Mouse (Mus musculus): ENCODE measurements around the gene Dnajc5.
A peak's percentile ranks its signal among the peaks of the same experiment; 100 is the strongest.

The Dnajc5 gene

DNA sequence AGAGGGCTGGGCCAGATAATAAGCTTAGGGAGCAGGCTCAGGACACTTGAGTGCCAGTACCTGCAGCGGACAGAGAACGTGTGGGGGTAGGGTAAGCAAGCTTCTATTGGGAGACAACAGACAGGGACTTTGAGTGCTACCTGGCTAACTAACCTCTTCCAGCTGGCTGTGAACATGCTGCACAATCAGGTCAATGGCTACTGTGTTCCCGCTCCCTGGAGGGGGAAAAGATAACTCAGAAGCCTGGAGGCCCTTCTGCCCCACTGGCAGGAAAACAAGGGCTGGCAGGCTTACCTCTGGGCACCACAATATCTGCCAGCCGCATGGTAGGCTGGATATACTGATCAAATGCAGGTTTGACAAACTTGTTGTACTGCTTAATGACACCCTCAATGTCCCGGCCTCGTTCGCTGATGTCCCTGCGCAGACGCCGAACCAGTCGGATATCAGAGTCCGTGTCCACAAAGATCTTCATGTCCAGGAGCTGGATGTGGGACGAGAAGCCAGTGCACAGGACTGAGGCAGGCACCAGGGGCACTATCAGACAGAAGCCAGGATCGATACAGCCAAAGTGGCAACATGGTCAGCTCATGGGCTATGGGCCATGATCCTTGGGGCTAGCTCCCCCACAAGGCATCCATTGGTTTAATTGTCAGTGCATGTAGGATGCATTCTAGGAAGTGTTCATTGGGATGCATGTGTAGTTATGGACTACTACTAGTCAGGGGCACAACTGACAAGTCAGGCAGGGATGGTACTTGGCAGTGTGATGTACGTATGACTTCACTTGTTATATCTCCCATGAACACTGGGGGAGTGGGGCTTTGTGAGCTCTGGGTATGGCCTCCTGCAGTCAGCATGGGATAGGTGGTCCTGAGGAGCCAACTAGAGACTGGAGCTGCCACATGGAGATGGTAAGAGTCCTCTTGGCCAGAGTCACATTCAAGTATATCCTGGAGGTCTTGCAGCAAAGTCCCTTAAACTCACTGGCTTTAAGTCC, 52.9 kb downstream of the Dnajc5 start:
- DNase-seq (ENCODE audit: low read depth) = no peak

DNA sequence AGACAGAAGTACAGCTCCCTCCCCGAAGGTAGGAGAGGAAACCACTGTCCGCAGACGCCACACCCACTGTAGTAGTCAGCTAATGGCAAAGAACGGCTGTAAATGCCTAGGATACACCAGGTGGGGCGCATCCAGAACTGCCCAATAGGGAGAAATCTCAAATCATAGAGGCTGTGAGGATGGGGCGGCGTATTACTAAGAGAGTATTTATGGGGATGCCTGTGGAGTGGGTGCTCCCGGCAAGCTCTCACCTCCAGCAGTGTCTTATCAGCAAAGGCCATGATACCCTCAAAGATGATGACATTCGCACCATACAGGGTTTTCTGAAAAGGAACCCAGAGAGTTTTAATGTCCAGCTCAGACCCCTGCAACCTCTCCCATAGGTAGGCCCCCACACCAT, 53.7 kb downstream of the Dnajc5 start:
- no peak for DNase-seq (ENCODE audit: low read depth)

DNA sequence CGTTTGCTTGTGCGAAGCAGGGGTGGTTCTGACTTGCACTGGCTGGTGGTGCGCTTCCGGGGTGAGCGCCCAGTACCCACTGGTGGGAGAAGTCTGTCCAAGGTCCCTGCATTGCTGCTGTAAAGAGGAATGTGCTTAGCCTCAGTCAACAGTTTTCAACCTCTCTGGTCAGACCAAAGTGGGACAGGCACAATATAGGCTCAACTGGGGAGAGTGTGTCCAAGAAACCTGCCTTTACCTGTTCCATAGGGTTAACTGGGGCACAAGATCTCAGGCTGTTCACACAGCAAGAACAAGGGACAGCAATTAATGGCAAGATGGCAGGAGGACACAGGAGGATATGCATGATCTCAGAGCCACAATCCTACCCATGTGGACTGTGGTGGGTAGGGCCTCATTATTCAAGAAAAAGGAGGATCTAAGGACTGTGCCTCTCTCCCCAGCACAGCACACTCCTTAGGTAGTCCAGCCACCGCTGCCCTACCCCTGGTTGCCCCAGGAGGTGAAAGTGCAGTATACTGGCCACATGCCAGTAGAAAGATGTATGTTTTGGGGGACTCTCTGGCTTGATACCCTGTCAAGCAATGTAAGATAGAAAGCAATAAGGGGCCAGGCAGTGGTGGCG, 54.7 kb downstream of the Dnajc5 start:
- no peak for DNase-seq (ENCODE audit: low read depth)

DNA sequence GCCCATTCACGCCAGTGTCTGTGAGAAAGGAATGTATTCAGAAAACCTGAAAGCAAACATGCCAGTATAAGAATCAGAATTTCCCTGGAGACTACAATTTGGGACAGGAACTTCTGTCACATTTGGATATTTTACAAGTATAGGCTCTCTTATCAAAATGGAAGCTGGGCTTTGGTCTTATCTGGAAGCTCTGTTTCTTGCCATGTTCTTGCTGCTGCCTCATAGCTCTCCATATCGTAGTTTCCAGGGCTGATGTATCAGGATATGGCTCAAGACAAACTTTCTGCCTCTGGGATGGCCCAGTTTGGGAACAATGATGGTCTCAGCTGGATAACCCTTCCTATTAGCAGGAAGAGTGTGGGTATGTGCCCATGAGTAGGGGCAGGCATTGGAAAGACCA, 56.3 kb downstream of the Dnajc5 start:
- no peak for DNase-seq (ENCODE audit: low read depth)

DNA sequence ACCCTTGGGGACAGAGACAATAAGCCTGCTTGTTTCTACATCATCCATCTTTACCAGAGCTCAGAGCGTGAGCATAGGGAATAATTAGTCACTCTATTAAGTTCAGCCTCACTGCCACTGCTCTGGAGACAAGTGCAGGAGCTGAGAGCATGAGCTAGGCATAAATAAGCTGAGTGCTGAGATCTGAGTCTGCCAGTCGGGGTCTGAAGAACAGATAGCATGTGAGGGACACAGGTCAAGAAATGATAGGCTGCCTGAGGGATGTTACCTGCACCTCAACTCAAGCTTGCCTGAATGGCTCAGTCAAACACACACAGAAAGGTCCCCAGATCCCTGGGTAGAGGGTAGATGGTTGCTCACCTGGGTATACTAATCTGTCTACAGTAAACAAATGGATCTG, 56.8 kb downstream of the Dnajc5 start:
- DNase-seq (ENCODE audit: low read depth) = no peak

DNA sequence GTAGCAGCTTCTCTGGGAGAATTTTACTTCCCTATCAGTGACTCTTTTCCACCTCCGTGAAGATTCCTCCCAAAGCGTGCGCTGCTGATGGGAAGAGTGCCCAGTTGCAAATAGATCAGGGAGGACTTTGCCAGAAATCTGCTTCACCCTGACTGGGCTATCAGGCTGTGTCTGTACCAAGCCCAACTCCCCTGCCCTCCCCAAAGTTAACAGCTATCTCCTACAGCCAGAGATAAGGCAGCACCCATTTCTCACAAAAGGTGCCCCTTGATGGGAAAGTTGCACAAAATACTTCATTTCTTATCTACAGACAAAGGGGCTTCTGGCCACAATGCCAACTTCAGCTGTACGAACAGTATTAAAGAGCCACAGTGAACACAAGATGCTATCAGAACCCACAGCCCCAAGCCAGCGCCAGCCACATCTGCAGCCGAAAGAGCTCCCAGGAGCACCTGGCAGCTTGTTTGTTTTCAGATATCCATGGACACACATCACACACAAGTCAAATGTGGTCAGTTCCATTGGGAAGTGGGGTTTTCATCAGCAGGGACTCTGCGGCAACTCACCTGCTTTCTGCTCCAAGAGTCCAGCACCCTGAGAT, 57.8 kb downstream of the Dnajc5 start:
- DNase-seq (ENCODE audit: low read depth) = no peak

DNA sequence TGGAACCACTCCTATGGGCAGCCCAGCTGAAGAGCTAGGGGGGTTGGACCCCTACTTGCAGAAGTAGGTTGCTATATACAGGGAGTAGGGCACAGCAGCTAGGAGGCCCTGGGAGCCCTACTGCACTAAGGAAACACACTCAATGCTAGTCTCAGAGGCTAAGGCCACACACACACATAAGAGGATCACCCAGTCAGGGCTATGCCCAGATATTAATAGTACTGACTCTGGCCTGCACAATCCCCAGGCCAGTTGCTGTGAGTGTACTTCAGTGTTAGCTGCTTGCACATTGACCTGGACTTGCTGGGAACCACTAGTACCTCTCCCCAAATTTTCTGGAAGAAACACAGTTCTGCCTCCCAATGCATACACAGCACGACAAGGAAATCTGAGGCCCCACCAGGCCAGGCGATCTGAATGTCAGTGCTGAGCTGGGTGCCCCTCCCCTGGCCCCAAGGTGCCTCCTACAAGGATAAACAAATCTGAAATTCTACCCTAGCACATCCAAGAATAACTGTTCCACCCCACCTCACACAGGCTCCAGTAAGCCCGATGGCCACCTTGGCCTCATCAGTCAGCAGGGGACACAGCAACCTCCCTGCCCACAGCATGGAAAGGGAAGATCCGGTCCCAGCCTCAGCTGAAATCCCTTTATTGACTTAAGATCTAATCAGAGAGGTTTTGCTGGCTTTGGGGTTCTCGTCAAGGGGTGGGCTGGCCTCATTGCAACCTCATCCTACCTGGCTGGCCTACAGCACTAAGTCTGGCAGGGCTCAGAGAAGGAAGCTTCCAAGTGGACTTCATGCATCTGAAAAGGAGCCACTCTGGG, 58.7 kb downstream of the Dnajc5 start:
- no peak for DNase-seq (ENCODE audit: low read depth)

DNA sequence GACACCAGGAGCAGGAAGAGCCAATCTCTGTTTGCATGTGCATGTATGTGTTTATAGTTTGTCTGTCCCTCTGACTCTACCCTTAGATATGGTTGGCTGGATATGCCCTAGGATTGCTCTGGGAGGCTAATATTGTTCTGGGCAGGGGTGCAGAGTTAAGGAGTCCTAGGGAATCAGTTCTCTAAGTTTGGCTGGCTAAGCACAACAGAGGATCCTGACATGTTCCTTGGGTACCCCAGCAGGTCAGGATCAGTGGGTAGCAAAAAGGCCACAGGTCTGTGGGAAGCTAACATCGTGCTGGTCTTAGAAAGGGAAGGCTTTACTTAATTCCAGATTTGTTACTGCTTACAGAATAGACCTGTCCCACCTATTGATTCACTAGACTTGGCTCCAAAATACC, 59.4 kb downstream of the Dnajc5 start:
- DNase-seq (ENCODE audit: low read depth) = no peak

DNA sequence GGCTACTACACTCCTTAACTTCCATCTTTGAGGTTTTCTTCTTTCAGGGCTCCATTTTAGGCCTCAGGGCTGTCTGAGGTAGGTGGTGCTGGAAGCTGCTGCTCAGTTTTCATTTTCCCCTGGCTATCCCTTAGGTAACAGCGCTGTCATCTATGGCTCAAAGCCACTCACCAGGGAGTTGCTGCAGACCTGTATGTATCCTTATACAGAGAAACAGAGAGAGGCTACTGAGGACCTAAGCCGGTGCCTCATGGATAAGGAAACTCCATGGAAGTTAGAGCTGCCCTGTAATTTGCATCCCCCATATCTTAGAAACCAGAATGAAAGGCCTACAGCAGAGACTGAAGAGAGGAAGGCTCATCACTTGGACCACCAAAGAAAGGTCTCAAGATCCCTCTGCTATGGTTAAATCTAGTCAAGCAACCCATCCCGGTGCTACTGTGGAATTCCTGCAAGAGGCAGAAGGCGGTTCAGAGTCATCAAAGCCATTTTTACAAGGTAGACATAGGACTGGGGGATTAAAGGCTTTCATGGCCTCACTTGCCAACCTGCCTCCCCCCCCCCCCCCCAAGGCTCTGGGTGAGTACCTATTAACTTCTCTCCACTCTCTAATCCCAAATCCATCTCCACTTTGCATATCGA, 60.0 kb downstream of the Dnajc5 start:
- DNase-seq (ENCODE audit: low read depth) = no peak

DNA sequence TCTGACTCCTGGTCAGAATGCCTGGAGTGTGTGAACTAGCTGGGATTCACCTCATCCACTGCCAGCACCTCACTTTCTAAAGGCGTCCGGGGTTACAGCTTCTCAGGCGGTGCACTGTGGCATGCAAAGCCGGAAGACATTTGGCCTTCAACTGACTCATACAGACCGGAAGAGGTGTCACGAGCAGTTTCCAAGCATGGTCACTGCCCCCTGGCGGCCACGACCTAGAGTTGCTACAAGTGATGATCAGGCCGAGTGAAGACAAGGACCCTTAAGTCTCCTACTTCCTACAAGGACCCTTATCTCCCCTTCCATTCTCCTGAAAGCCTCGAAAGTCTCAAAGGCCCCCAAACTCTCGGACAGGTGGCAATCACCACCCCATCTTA, 60.7 kb downstream of the Dnajc5 start:
- peak; percentile 97 for DNase-seq (ENCODE audit: low read depth)

DNA sequence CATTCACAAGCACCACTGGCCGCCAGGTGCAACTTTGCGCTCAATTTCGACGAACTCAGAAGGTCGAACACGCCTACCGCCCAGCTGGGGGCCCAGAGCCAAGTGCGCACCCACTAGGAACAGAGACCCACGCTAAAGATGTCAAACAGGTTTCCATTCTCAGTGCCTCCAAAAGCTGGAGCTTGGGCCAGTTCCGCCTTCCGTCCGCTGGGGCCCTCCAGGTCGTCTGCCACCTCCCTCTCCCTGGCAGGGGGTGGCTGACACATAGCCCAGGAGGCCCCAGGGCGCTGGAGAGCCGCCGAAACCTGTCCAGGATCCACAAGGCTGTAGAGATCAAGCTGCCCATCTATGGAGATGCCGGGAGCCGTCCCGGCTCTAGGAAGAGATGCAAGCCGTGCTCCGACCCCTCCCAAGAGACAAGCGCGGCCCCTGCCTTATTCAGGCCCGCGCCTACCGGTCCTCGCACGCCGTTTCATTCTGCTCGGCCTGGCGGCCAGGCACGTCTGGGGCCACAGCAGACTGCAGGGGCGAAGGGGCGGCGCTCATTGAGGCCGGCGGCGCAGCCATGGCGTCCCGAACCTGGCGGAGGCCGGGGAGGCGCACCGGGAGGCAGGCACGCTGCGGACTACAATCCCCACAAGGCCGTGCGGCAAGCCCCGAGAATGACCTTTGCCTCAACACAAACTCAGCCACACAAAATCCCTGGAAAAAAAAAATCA, 61.3 kb downstream of the Dnajc5 start:
- DNase-seq (ENCODE audit: low read depth) = peak; percentile 75

DNA sequence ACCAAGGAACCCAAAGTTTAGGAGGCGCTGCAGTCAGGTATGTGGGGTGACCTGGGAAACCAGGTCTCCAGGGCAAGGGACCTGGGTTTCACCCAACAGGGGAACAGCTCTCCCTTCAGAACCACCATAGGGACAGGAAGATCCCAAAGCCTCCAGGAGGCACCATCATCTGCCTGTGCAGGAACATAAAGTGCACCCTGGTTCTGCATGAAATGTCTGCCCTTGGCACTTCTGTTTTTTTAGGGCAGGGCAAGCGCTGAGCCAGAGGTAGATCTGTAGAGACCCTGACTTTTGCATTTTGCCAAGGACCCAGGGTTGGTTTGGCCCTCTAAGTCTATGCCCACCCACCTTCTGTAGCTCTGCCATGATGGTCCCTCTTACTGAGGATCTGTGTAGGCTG, 62.1 kb downstream of the Dnajc5 start:
- DNase-seq (ENCODE audit: low read depth) = no peak

DNA sequence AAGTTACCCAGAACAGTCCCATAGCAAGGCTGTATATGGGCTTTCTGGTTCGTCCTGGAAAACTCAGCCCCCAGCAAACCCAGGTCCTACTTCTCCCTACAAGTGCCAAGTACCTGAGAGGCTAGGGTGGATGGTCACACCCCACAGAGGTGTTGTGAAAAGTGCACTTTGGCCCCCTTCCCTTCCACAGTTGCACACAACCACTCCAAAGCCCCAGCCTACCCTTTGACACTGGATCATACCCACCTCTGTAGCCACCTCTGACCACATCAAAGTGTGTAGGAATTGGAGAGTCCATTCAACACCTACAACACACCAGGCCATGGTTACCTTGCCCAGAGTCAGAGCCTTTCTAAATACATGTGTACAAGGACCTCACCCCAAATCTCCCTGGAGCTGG, 62.7 kb downstream of the Dnajc5 start:
- no peak for DNase-seq (ENCODE audit: low read depth)

DNA sequence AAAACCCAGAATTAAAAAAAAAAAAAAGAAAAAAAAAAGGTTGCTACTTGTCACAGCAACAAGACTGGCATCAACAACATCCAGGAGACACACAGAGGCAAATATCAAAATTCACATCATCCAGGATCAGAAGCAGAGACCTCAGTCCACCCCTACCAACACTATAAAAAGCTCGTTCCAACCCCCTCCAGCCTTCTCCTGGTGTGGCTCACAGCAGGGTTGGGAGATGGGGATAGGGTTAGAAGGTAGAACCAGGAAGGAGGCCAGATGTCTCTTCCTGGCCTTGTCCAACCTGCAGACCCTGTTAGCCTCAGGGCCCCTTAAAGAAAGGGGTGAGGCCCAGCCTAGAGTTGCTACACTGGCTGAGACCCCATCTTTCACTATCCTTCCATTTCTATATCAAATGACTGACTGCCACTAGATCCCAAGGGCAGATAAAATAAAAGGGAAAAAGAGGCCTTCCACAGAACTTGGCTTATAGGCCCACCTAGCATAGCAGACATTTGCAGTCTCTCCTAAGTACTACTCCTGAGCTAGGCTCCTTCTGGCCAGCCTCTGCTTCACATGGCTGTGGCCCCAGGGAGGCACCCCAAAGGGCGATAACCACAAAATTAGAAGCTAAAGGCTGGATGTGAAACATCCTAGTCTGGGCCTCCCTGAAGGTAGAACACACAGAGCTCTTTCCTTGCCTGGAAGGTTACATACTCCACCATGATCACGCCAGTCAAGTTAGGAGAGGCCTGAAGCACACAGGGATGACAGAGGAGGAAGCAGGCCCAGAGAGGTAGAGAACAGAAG, 63.4 kb downstream of the Dnajc5 start:
- DNase-seq (ENCODE audit: low read depth) = no peak

DNA sequence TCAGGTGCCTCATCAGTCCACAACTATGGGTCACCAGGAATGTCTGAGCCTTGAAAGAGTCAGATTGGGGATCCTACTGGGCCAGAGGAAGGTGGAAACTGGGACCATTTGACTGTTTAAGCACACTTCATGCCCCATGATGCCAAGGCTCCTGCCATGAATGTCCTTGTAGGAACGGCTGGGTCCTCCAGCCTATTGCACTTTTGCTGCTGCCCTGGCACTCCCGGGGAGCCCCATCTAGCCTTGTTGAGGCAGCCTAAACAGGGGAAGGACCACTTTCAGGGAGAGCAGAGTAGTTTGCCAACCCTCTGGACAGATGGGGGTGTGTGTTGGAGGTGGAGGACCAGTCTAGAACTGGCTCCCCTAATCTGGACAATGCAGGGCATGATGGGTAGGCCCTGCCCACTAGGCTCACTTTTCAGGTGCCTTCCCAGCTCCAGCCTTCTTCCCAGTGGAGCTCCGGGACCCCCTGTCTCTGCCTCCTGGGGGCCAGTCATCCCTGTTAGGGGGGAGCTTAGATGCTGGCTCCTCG, 64.2 kb downstream of the Dnajc5 start, which contains the start of gene Uckl1:
Gene Uckl1 (minus strand): TSS at position 482 of the 532 bp plus-strand sequence.
- no peak for DNase-seq (ENCODE audit: low read depth)

DNA sequence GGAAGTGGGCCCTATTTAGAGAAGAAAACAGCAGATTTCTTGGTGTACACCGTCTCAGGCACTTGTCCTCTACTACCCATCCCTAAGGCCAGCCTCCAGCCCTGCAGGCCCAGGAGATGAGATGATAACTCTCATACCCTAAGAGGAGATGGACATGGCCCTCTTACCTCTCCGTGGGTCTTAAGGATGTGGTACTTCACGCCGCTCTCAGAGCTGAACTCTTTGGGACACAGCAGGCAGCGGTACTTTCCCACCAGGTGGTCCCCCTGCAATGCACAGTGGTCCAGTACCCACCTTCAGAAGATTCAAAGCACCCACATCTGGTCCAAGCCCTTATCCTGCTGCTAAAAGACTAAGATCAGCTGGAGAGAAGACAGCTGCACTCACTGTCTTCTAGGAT, 65.2 kb downstream of the Dnajc5 start:
- DNase-seq (ENCODE audit: low read depth) = no peak

DNA sequence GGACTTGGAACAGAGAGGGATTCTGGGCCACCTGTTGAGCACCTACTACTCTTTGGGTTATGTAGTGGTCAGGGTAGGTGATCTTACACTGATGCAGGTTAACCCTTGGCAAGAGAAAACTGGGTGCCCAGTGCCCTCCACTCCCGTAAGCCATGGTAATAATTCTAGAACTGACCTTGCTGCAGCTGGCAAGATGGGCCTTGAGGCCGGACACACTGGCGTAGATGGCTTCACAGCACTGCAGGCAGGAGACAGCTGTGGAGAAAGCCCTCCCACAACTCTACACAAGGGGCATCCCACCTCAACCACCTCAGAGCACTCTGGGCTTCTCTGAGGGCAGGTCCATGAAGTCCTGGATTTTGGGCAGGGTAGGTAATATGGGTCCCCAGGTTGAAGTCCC, 65.8 kb downstream of the Dnajc5 start:
- DNase-seq (ENCODE audit: low read depth) = no peak

DNA sequence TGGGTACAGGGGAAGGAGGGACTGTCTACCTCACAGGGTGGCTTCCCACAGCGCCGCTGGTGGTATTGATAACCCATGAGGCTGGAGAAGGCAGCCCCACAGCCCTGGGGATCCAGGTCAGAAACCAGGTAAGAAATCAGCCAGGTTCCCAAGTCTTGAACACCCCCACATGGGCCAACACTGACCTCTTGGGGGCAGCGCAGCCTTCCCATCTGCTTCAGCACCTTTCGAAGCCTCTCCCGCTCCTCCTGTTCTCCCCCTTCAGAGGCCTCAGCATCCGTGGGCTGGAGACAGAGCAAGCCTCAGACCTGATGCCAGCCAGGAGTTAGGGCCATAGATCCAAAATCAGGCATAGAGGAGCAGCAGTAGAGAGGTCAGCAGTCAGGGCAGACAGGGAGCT, 67.5 kb downstream of the Dnajc5 start:
- no peak for DNase-seq (ENCODE audit: low read depth)

DNA sequence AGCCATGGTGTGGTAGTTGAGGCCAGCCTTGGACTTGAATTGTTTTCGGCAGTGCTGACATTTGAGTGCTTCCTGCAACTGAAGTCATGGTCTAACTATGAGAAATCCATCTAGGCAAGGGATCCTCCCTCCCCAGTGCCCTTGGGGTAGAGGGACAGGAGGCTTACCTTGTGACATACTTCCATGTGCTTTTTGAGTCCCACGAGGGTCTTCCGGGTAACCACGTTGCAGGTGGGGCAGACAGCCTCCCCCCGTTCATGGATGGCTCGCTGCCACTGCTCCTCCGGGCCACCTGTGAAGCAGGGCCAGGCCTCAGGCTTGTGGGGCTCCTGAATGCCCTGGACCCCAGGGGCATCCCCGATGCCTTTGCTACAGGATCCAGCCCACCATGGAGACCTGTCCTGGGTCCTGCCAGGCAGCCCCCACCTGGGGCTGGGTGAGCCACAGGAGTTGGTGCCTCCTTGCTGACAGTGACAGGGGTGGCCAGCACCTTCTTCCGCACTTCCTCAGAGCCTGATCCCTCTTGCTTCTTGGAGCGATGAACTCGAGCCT, 68.0 kb downstream of the Dnajc5 start:
- no peak for DNase-seq (ENCODE audit: low read depth)
